Mouse (Mus musculus): ENCODE measurements around the gene Hlcs.

DNA sequence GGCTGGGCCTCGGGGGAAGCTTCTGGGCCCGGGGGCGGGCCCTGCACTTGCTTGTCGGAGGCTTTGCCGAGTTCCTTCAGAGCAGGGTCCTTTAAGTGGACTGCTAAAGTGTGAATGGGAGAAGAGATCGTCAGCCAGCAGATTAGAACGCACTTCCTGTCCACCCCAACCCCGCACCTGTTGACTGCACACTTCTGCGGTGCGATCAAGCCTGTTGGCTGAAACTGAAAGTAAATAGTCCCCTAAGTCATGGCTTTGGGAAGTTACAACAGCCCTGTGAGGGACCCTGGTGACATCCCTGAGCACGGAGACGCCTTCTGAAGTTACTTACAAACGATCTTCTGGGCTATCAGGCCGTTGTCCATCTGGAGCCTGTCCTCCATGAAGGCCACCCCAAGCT lies 45.2 kb downstream of the Hlcs start:
- TF ChIP-seq CTCF (IDR thresholded peaks at IDR 0.05; ENCODE audit: borderline replicate concordance, insufficient read depth, low read depth, low read length), result no peak
- TF ChIP-seq POLR2A (IDR thresholded peaks at IDR 0.05; ENCODE audit: borderline replicate concordance, insufficient read depth, low read length), result no peak

Data from cerebellum, adult 2 months (tissue).